Mouse (Mus musculus): Measurements from ENCODE around the gene Pkd1l1. TPM values are rescaled to one million over a fixed set of nuclear protein-coding genes. Genes with fewer than 3 reads are reported as not detected.

Pkd1l1 gene
- polyA plus RNA-seq, 1 experiment from 2014 or later: 0.09 TPM

GRCm38 (mm10) chr11:8983237-8983861 is 10.3 kb upstream of the Pkd1l1 start:
- ChIA-PET POLR2A (no interaction called here), CTCF (interaction anchor here (0.6 to 5.0 kb wide), 15 partner anchors 10 to 165 kb away, joined by 3 to 46 read pairs (median 5); no protein-coding TSS in a partner anchor)
- no peak for ATAC-seq
- TF ChIP-seq CTCF (IDR thresholded peaks at IDR 0.05): peak; percentile 80
- DNase-seq (ENCODE audit: low read depth, low spot score): peak; percentile 9
- in situ Hi-C loops (cut with MboI; ENCODE audit: low pct_unique_long_range_greater_than_20kb): no loop called here
- no peaks in the 10 kb centered on the region for H3K27me3 ChIP-seq

GRCm38 (mm10) chr11:8978154-8978553 is 5.1 kb upstream of the Pkd1l1 start:
- ATAC-seq (no peak), DNase-seq (ENCODE audit: low read depth, low spot score) (no peak)
- POLR2A ChIA-PET: no interaction called here
- peaks cover 5% of the 10 kb centered on the region for H3K27me3 ChIP-seq
- CTCF ChIA-PET: interaction anchor here (0.6 to 3.2 kb wide), 5 partner anchors 9 to 457 kb away, joined by 3 to 12 read pairs (median 3); no protein-coding TSS in a partner anchor
- in situ Hi-C loops (cut with MboI; ENCODE audit: low pct_unique_long_range_greater_than_20kb): no loop called here
- TF ChIP-seq CTCF (IDR thresholded peaks at IDR 0.05): no peak

GRCm38 (mm10) chr11:8972093-8972492 is 973 bp downstream of the Pkd1l1 start:
- no peak for ATAC-seq
- peaks cover 14% of the 10 kb centered on the region for H3K27me3 ChIP-seq
- ChIA-PET POLR2A (no interaction called here), CTCF (interaction anchor here (1.3 kb wide), 1 partner anchor 11 kb away, joined by 4 read pairs; no protein-coding TSS in a partner anchor)
- no peak for DNase-seq (ENCODE audit: low read depth, low spot score)
- no peak for TF ChIP-seq CTCF (IDR thresholded peaks at IDR 0.05)
- in situ Hi-C loops (cut with MboI; ENCODE audit: low pct_unique_long_range_greater_than_20kb): no loop called here

GRCm38 (mm10) chr11:8970509-8970908 is 2.6 kb downstream of the Pkd1l1 start:
- in situ Hi-C loops (cut with MboI; ENCODE audit: low pct_unique_long_range_greater_than_20kb): no loop called here
- TF ChIP-seq CTCF (IDR thresholded peaks at IDR 0.05): no peak

GRCm38 (mm10) chr11:8968094-8968493 is 5.0 kb downstream of the Pkd1l1 start:
- in situ Hi-C loops (cut with MboI; ENCODE audit: low pct_unique_long_range_greater_than_20kb): no loop called here
- H3K27me3 ChIP-seq: peaks cover 9% of the 10 kb centered on the region
- CTCF ChIA-PET: no interaction called here
- DNase-seq (ENCODE audit: low read depth, low spot score): no peak
- POLR2A ChIA-PET: no interaction called here
- no peak for ATAC-seq
- no peak for TF ChIP-seq CTCF (IDR thresholded peaks at IDR 0.05)

More at GRCm38 (mm10) chr11:8970509-8970908, 2.6 kb downstream of the Pkd1l1 start:
- DNase-seq (ENCODE audit: low read depth, low spot score) (no peak), ATAC-seq (no peak)
- CTCF ChIA-PET: interaction anchor here (1.8 kb wide), 1 partner anchor 8 kb away, joined by 4 read pairs; no protein-coding TSS in a partner anchor
- peaks cover 14% of the 10 kb centered on the region for H3K27me3 ChIP-seq
- POLR2A ChIA-PET: no interaction called here

- no peak for ATAC-seq
- DNase-seq (ENCODE audit: low read depth, low spot score): no peak
- no peaks in the 10 kb centered on the region for H3K27me3 ChIP-seq
- ChIA-PET CTCF (interaction anchor here (1.4 to 1.5 kb wide), 2 partner anchors 42 to 379 kb away, joined by 3 to 4 read pairs; no protein-coding TSS in a partner anchor), POLR2A (interaction anchor here (0.7 kb wide), 1 partner anchor 15 kb away, joined by 13 read pairs; no protein-coding TSS in a partner anchor)
- TF ChIP-seq CTCF (IDR thresholded peaks at IDR 0.05): no peak
- in situ Hi-C loops (cut with MboI; ENCODE audit: low pct_unique_long_range_greater_than_20kb): no loop called here
These were observed 14.5 kb downstream of the Pkd1l1 start for GRCm38 (mm10) chr11:8958572-8958971.

GRCm38 (mm10) chr11:8958108-8958507 is 15.0 kb downstream of the Pkd1l1 start:
- ChIA-PET CTCF (interaction anchor here (1.2 to 1.5 kb wide), 3 partner anchors 41 to 378 kb away, joined by 3 to 7 read pairs (median 4); no protein-coding TSS in a partner anchor), POLR2A (no interaction called here)
- no peaks in the 10 kb centered on the region for H3K27me3 ChIP-seq
- in situ Hi-C loops (cut with MboI; ENCODE audit: low pct_unique_long_range_greater_than_20kb): no loop called here
- ATAC-seq: no peak
- DNase-seq (ENCODE audit: low read depth, low spot score): no peak
- no peak for TF ChIP-seq CTCF (IDR thresholded peaks at IDR 0.05)

- in situ Hi-C loops (cut with MboI; ENCODE audit: low pct_unique_long_range_greater_than_20kb): no loop called here
- DNase-seq (ENCODE audit: low read depth, low spot score) (no peak), ATAC-seq (no peak)
- ChIA-PET CTCF (interaction anchor here (1.0 to 1.5 kb wide), 3 partner anchors 29 to 377 kb away, joined by 3 to 7 read pairs (median 4); no protein-coding TSS in a partner anchor), POLR2A (no interaction called here)
- peak; percentile 84 for TF ChIP-seq CTCF (IDR thresholded peaks at IDR 0.05)
- H3K27me3 ChIP-seq: no peaks in the 10 kb centered on the region
These were observed 16.0 kb downstream of the Pkd1l1 start for GRCm38 (mm10) chr11:8957023-8957422.

- H3K27me3 ChIP-seq: no peaks in the 10 kb centered on the region
- ATAC-seq (no peak), DNase-seq (ENCODE audit: low read depth, low spot score) (no peak)
- POLR2A ChIA-PET: no interaction called here
- CTCF ChIA-PET: interaction anchor here (1.2 to 1.8 kb wide), 4 partner anchors 11 to 531 kb away, joined by 3 to 7 read pairs (median 5); no protein-coding TSS in a partner anchor
- in situ Hi-C loops (cut with MboI; ENCODE audit: low pct_unique_long_range_greater_than_20kb): no loop called here
- TF ChIP-seq CTCF (IDR thresholded peaks at IDR 0.05): peak; percentile 81
These were observed 17.4 kb downstream of the Pkd1l1 start for GRCm38 (mm10) chr11:8955678-8956077.

GRCm38 (mm10) chr11:8949765-8950430 is 23.2 kb downstream of the Pkd1l1 start:
- ChIA-PET POLR2A (no interaction called here), CTCF (no interaction called here)
- no peak for DNase-seq (ENCODE audit: low read depth, low spot score)
- ATAC-seq: peak; percentile 41
- in situ Hi-C loops (cut with MboI; ENCODE audit: low pct_unique_long_range_greater_than_20kb): loop anchor here (5.0 to 10.0 kb wide), 3 partner anchors 83 to 525 kb away; no protein-coding TSS in a partner anchor
- no peaks in the 10 kb centered on the region for H3K27me3 ChIP-seq
- TF ChIP-seq CTCF (IDR thresholded peaks at IDR 0.05): no peak
